Mouse (Mus musculus): ENCODE results near the gene Frmpd2. TPM values are rescaled to one million over a fixed set of nuclear protein-coding genes. Genes with fewer than 3 reads are reported as not detected.

Gene Frmpd2
- polyA plus RNA-seq, 1 experiment: not detected

GRCm38 (mm10) chr14:33508660-33509059 lies 37.2 kb downstream of the Frmpd2 start:
- Histone ChIP-seq H3K79me2 (ENCODE audit: control insufficient read depth, insufficient read depth) (no peaks in the 10 kb centered on the region), H3K4me3 (ENCODE audit: insufficient read depth, poor library complexity, severe bottlenecking) (no peak overlapping the region), H3K36me3 (ENCODE audit: control insufficient read depth, insufficient read depth) (no peaks in the 10 kb centered on the region), H3ac (ENCODE audit: control insufficient read depth, insufficient read length, low read depth) (no peak overlapping the region), H3K79me3 (ENCODE audit: low read depth) (no peaks in the 10 kb centered on the region), H3K27me3 (ENCODE audit: control insufficient read depth, insufficient read depth, insufficient read length) (peaks cover 45% of the 10 kb centered on the region)
- TF ChIP-seq MAX (IDR thresholded peaks at IDR 0.05) (no peak), MYOD1 (IDR thresholded peaks at IDR 0.05; ENCODE audit: control insufficient read depth, insufficient read length, low read depth) (no peak), FOSL1 (IDR thresholded peaks at IDR 0.05; ENCODE audit: insufficient read depth, low read length, poor library complexity, severe bottlenecking) (no peak), USF1 (IDR thresholded peaks at IDR 0.05; ENCODE audit: low read depth) (no peak), MYOG (IDR thresholded peaks at IDR 0.05; ENCODE audit: control insufficient read depth, extremely low read depth, insufficient read length) (no peak), CEBPB (IDR thresholded peaks at IDR 0.05; ENCODE audit: low read depth) (no peak), CTCF (IDR thresholded peaks at IDR 0.05; ENCODE audit: control insufficient read depth, insufficient read depth, insufficient read length) (no peak)

- TF ChIP-seq MYOG (IDR thresholded peaks at IDR 0.05; ENCODE audit: control insufficient read depth, extremely low read depth, insufficient read length): no peak
- no peak for TF ChIP-seq CTCF (IDR thresholded peaks at IDR 0.05; ENCODE audit: control insufficient read depth, insufficient read depth, insufficient read length)
- no peak for TF ChIP-seq MYOD1 (IDR thresholded peaks at IDR 0.05; ENCODE audit: control insufficient read depth, insufficient read length, low read depth)
- TF ChIP-seq CEBPB (IDR thresholded peaks at IDR 0.05; ENCODE audit: low read depth): no peak
- TF ChIP-seq FOSL1 (IDR thresholded peaks at IDR 0.05; ENCODE audit: insufficient read depth, low read length, poor library complexity, severe bottlenecking): no peak
- TF ChIP-seq USF1 (IDR thresholded peaks at IDR 0.05; ENCODE audit: low read depth): no peak
- TF ChIP-seq MAX (IDR thresholded peaks at IDR 0.05): no peak
- no peaks in the 10 kb centered on the region for H3K36me3 ChIP-seq (ENCODE audit: control insufficient read depth, insufficient read depth)
- no peak overlapping the region for H3K4me3 ChIP-seq (ENCODE audit: insufficient read depth, poor library complexity, severe bottlenecking)
- H3K79me2 ChIP-seq (ENCODE audit: control insufficient read depth, insufficient read depth): no peaks in the 10 kb centered on the region
- peaks cover 31% of the 10 kb centered on the region for H3K27me3 ChIP-seq (ENCODE audit: control insufficient read depth, insufficient read depth, insufficient read length)
- no peak overlapping the region for H3ac ChIP-seq (ENCODE audit: control insufficient read depth, insufficient read length, low read depth)
- H3K79me3 ChIP-seq (ENCODE audit: low read depth): no peaks in the 10 kb centered on the region
Measured at GRCm38 (mm10) chr14:33513877-33514276, 42.4 kb downstream of the Frmpd2 start.

GRCm38 (mm10) chr14:33514756-33515285 lies 43.3 kb downstream of the Frmpd2 start:
- TF ChIP-seq CEBPB (IDR thresholded peaks at IDR 0.05; ENCODE audit: low read depth): no peak
- TF ChIP-seq MYOG (IDR thresholded peaks at IDR 0.05; ENCODE audit: control insufficient read depth, extremely low read depth, insufficient read length): no peak
- no peak for TF ChIP-seq MAX (IDR thresholded peaks at IDR 0.05)
- no peak for TF ChIP-seq FOSL1 (IDR thresholded peaks at IDR 0.05; ENCODE audit: insufficient read depth, low read length, poor library complexity, severe bottlenecking)
- TF ChIP-seq CTCF (IDR thresholded peaks at IDR 0.05; ENCODE audit: control insufficient read depth, insufficient read depth, insufficient read length): no peak
- TF ChIP-seq USF1 (IDR thresholded peaks at IDR 0.05; ENCODE audit: low read depth): no peak
- no peak for TF ChIP-seq MYOD1 (IDR thresholded peaks at IDR 0.05; ENCODE audit: control insufficient read depth, insufficient read length, low read depth)
- H3K79me3 ChIP-seq (ENCODE audit: low read depth): no peaks in the 10 kb centered on the region
- no peaks in the 10 kb centered on the region for H3K79me2 ChIP-seq (ENCODE audit: control insufficient read depth, insufficient read depth)
- H3K4me3 ChIP-seq (ENCODE audit: insufficient read depth, poor library complexity, severe bottlenecking): no peak overlapping the region
- peaks cover 31% of the 10 kb centered on the region for H3K27me3 ChIP-seq (ENCODE audit: control insufficient read depth, insufficient read depth, insufficient read length)
- H3ac ChIP-seq (ENCODE audit: control insufficient read depth, insufficient read length, low read depth): no peak overlapping the region
- H3K36me3 ChIP-seq (ENCODE audit: control insufficient read depth, insufficient read depth): no peaks in the 10 kb centered on the region

GRCm38 (mm10) chr14:33521538-33521937 lies 50.0 kb downstream of the Frmpd2 start:
- H3K79me3 ChIP-seq (ENCODE audit: low read depth): no peaks in the 10 kb centered on the region
- no peak overlapping the region for H3K4me3 ChIP-seq (ENCODE audit: insufficient read depth, poor library complexity, severe bottlenecking)
- peaks cover 21% of the 10 kb centered on the region for H3K27me3 ChIP-seq (ENCODE audit: control insufficient read depth, insufficient read depth, insufficient read length)
- TF ChIP-seq MYOG (IDR thresholded peaks at IDR 0.05; ENCODE audit: control insufficient read depth, extremely low read depth, insufficient read length): no peak
- TF ChIP-seq MYOD1 (IDR thresholded peaks at IDR 0.05; ENCODE audit: control insufficient read depth, insufficient read length, low read depth): no peak
- TF ChIP-seq FOSL1 (IDR thresholded peaks at IDR 0.05; ENCODE audit: insufficient read depth, low read length, poor library complexity, severe bottlenecking): no peak
- no peak for TF ChIP-seq CTCF (IDR thresholded peaks at IDR 0.05; ENCODE audit: control insufficient read depth, insufficient read depth, insufficient read length)
- TF ChIP-seq USF1 (IDR thresholded peaks at IDR 0.05; ENCODE audit: low read depth): no peak
- no peak for TF ChIP-seq CEBPB (IDR thresholded peaks at IDR 0.05; ENCODE audit: low read depth)
- no peak for TF ChIP-seq MAX (IDR thresholded peaks at IDR 0.05)
- no peak overlapping the region for H3ac ChIP-seq (ENCODE audit: control insufficient read depth, insufficient read length, low read depth)
- H3K79me2 ChIP-seq (ENCODE audit: control insufficient read depth, insufficient read depth): no peaks in the 10 kb centered on the region
- no peaks in the 10 kb centered on the region for H3K36me3 ChIP-seq (ENCODE audit: control insufficient read depth, insufficient read depth)

GRCm38 (mm10) chr14:33525272-33525983 lies 53.9 kb downstream of the Frmpd2 start:
- no peak for TF ChIP-seq MAX (IDR thresholded peaks at IDR 0.05)
- TF ChIP-seq CTCF (IDR thresholded peaks at IDR 0.05; ENCODE audit: control insufficient read depth, insufficient read depth, insufficient read length): no peak
- no peak for TF ChIP-seq CEBPB (IDR thresholded peaks at IDR 0.05; ENCODE audit: low read depth)
- TF ChIP-seq USF1 (IDR thresholded peaks at IDR 0.05; ENCODE audit: low read depth): no peak
- no peak for TF ChIP-seq MYOD1 (IDR thresholded peaks at IDR 0.05; ENCODE audit: control insufficient read depth, insufficient read length, low read depth)
- TF ChIP-seq FOSL1 (IDR thresholded peaks at IDR 0.05; ENCODE audit: insufficient read depth, low read length, poor library complexity, severe bottlenecking): no peak

More at GRCm38 (mm10) chr14:33525272-33525983, 53.9 kb downstream of the Frmpd2 start:
- H3K79me2 ChIP-seq (ENCODE audit: control insufficient read depth, insufficient read depth): no peaks in the 10 kb centered on the region
- H3K4me3 ChIP-seq (ENCODE audit: insufficient read depth, poor library complexity, severe bottlenecking): no peak overlapping the region
- H3K79me3 ChIP-seq (ENCODE audit: low read depth): no peaks in the 10 kb centered on the region
- no peak overlapping the region for H3ac ChIP-seq (ENCODE audit: control insufficient read depth, insufficient read length, low read depth)
- no peaks in the 10 kb centered on the region for H3K36me3 ChIP-seq (ENCODE audit: control insufficient read depth, insufficient read depth)
- peaks cover 26% of the 10 kb centered on the region for H3K27me3 ChIP-seq (ENCODE audit: control insufficient read depth, insufficient read depth, insufficient read length)

Data from C2C12 (cell line).